Mouse (Mus musculus): Measurements from ENCODE around the gene 4930435E12Rik. TPM values are rescaled to one million over a fixed set of nuclear protein-coding genes. Genes with fewer than 3 reads are reported as not detected.
"Not testable (repeated sequence)": the region's sequence is repeated elsewhere in the genome, so short reads cannot be mapped to it uniquely, and the experiment has no call there.

4930435E12Rik gene
- total and polyA plus RNA-seq, 2 experiments from 2014 or later = not detected

DNA sequence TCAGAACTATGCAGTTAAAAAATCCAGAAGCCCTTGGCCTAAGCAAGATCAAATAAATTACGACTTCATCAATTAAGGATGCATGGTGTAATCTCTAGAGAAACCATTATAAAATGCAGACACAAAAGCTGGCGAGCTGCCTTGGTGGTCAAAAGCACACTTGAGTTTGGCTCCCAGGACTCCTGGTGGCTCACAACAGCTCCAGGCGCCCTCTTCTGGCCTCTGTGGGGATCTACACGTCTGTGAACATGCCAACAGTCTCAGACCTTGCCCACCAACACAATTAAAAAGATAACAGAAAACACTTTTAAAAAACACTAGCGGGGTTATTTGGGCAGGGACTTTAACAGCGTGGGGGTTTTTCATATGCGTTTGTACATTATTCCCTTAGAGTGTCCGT is 16.0 kb downstream of the 4930435E12Rik start:
- H3K4me3 ChIP-seq (ENCODE audit: low read depth, low read length) = no peak overlapping the region
- DNase-seq (ENCODE audit: low spot score) (peak; percentile 76), ATAC-seq (ENCODE audit: insufficient read depth, low read depth) (peak; percentile 44)
- H3K4me1 ChIP-seq (ENCODE audit: control insufficient read depth, insufficient read depth) = peaks cover 14% of the 10 kb centered on the region
- H3K36me3 ChIP-seq (replicated peaks; ENCODE audit: control insufficient read depth, insufficient read depth, low read length) = no peaks in the 10 kb centered on the region
- H3K4me2 ChIP-seq (ENCODE audit: low read depth, low read length) = no peak overlapping the region
- no peaks in the 10 kb centered on the region for H3K9me3 ChIP-seq (replicated peaks; ENCODE audit: control insufficient read depth, low read length)
- H3K9ac ChIP-seq (replicated peaks; ENCODE audit: low read depth, low read length) = no peak overlapping the region
- TF ChIP-seq CTCF (IDR thresholded peaks at IDR 0.05; ENCODE audit: low read depth) (peak; percentile 72), EP300 (IDR thresholded peaks at IDR 0.05; ENCODE audit: low read depth) (no peak)
- 22% methylated on average over 8 of the region's 8 CpGs for whole genome bisulfite sequencing
- H3K27me3 ChIP-seq (ENCODE audit: control insufficient read depth, insufficient read depth, low read length) = no peaks in the 10 kb centered on the region
- H3K27ac ChIP-seq (ENCODE audit: low read depth) = no peak overlapping the region

DNA sequence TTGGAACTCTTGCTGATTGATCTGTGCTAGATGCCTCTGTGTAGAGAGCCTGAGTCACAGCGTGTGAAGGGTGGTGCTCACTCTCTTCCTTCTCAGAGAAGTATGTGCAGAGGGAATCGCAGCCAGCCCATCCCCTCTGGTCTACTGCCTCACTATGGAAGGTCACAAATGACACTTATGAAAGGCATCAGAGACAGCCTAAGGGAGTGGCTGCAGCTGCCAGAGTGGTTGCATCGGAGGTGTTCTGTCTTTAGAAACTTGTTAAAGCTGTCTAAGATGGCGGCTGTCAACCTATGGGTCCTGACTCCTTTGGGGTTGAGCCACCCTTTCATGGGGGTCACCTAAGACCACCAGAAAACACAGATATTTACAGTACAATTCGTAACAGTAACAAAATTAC is 18.4 kb downstream of the 4930435E12Rik start:
- no peak for DNase-seq (ENCODE audit: low spot score)
- Histone ChIP-seq H3K27me3 (ENCODE audit: control insufficient read depth, insufficient read depth, low read length) (no peaks in the 10 kb centered on the region), H3K4me2 (ENCODE audit: low read depth, low read length) (no peak overlapping the region), H3K36me3 (replicated peaks; ENCODE audit: control insufficient read depth, insufficient read depth, low read length) (no peaks in the 10 kb centered on the region), H3K27ac (ENCODE audit: low read depth) (no peak overlapping the region), H3K9me3 (replicated peaks; ENCODE audit: control insufficient read depth, low read length) (no peaks in the 10 kb centered on the region), H3K4me3 (ENCODE audit: low read depth, low read length) (no peak overlapping the region), H3K4me1 (ENCODE audit: control insufficient read depth, insufficient read depth) (no peaks in the 10 kb centered on the region), H3K9ac (replicated peaks; ENCODE audit: low read depth, low read length) (no peak overlapping the region)
- TF ChIP-seq CTCF (IDR thresholded peaks at IDR 0.05; ENCODE audit: low read depth) (no peak), EP300 (IDR thresholded peaks at IDR 0.05; ENCODE audit: low read depth) (no peak)
- WGBS = 44% methylated on average over 5 of the region's 5 CpGs
- 0 out of 2 replicates have a peak, but pooled peaks have one; percentile 8 for ATAC-seq (ENCODE audit: insufficient read depth, low read depth)

DNA sequence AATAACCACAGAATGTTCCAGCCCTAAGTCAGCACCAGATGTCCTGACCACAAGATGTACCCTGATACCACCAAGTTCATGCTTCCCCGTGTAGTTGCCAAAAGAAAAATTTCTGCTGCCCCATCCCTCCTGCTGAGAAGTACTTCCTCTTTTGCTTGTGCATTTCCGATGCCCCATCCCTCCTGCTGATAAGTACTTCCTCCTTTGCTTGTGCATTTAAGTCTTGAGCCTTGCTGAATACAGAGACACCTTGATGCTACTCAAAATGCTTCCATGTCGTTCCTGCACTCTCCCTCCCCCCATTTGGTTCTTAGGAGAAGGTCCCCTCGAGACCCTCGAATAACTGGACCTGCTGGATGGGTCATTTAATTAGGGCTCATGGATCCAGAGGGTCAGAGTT is 20.8 kb downstream of the 4930435E12Rik start:
- not testable (repeated sequence) for H3K4me1 ChIP-seq (ENCODE audit: control insufficient read depth, insufficient read depth); H3K9ac ChIP-seq (replicated peaks; ENCODE audit: low read depth, low read length); H3K36me3 ChIP-seq (replicated peaks; ENCODE audit: control insufficient read depth, insufficient read depth, low read length); H3K27me3 ChIP-seq (ENCODE audit: control insufficient read depth, insufficient read depth, low read length); DNase-seq (ENCODE audit: low spot score); H3K4me3 ChIP-seq (ENCODE audit: low read depth, low read length); ATAC-seq (ENCODE audit: insufficient read depth, low read depth); H3K4me2 ChIP-seq (ENCODE audit: low read depth, low read length); H3K9me3 ChIP-seq (replicated peaks; ENCODE audit: control insufficient read depth, low read length); H3K27ac ChIP-seq (ENCODE audit: low read depth)
- 82% methylated on average over 5 of the region's 5 CpGs for WGBS

DNA sequence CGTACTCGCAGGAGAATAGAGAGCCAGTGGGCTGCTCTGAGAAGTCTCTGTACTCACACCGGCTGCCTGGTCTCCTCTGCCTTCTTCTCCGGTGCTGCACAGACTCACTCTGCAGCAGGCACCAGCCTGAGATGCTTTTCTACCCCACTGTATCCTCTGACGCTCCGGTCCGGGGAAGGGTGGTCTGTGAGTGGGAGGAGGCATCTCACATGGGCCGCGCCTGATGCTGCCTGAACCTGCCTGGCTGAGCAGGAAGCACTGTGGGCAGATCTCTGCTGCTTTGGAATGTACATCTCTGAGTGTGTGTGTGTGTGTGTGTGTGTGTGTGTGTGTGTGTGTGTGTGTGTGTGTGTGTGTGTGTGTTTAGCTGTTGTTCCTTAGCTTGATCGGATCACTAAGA is 28.5 kb downstream of the 4930435E12Rik start, which contains the start of gene Upk1b:
TSS of gene Upk1b (minus strand) at position 238 of the 400 bp plus-strand sequence.
- H3K27me3 ChIP-seq (ENCODE audit: control insufficient read depth, insufficient read depth, low read length) = no peaks in the 10 kb centered on the region
- no peak within 1 kb of the TSS for H3K27ac ChIP-seq (ENCODE audit: low read depth)
- WGBS = 23% methylated on average over 10 of the region's 10 CpGs
- H3K4me3 ChIP-seq (ENCODE audit: low read depth, low read length) = no peak within 1 kb of the TSS
- no peak within 1 kb of the TSS for H3K9ac ChIP-seq (replicated peaks; ENCODE audit: low read depth, low read length)
- ATAC-seq (ENCODE audit: insufficient read depth, low read depth) (no peak), DNase-seq (ENCODE audit: low spot score) (no peak)
- no peaks in the 10 kb centered on the region for H3K36me3 ChIP-seq (replicated peaks; ENCODE audit: control insufficient read depth, insufficient read depth, low read length)
- H3K9me3 ChIP-seq (replicated peaks; ENCODE audit: control insufficient read depth, low read length) = no peaks in the 10 kb centered on the region
- TF ChIP-seq CTCF (IDR thresholded peaks at IDR 0.05; ENCODE audit: low read depth) (no peak), EP300 (IDR thresholded peaks at IDR 0.05; ENCODE audit: low read depth) (no peak)
- H3K4me1 ChIP-seq (ENCODE audit: control insufficient read depth, insufficient read depth) = no peaks in the 10 kb centered on the region
- no peak within 1 kb of the TSS for H3K4me2 ChIP-seq (ENCODE audit: low read depth, low read length)

DNA sequence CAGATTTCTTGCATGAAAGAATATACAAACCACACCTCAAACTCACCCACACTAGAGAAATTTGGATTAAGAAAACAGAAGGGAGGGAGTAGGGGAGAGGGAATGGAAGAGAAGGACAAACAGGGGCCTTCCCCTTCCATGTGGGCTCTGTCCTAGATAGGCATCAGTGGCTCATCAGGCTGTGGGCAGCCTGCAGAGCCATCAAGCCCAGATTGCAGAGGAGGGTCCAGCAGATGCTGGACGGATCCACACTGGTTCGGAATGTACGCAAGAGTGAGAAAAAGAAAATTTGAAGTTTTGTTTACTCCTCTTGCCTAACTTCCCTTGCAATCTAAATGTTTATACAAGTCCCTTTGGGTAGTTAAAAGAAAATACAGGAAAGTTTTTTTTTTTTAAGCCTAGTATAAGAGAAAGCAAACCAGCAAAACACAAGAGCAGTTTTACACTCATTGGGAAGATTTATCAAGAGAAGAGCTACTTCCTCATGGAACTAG is 29.5 kb downstream of the 4930435E12Rik start:
- H3K4me1 ChIP-seq (ENCODE audit: control insufficient read depth, insufficient read depth) = no peaks in the 10 kb centered on the region
- TF ChIP-seq CTCF (IDR thresholded peaks at IDR 0.05; ENCODE audit: low read depth) (no peak), EP300 (IDR thresholded peaks at IDR 0.05; ENCODE audit: low read depth) (no peak)
- no peak overlapping the region for H3K4me3 ChIP-seq (ENCODE audit: low read depth, low read length)
- ATAC-seq (ENCODE audit: insufficient read depth, low read depth) = no peak
- 79% methylated on average over 3 of the region's 3 CpGs for WGBS
- H3K9me3 ChIP-seq (replicated peaks; ENCODE audit: control insufficient read depth, low read length) = no peaks in the 10 kb centered on the region
- no peak overlapping the region for H3K27ac ChIP-seq (ENCODE audit: low read depth)
- no peak for DNase-seq (ENCODE audit: low spot score)
- no peak overlapping the region for H3K4me2 ChIP-seq (ENCODE audit: low read depth, low read length)
- H3K9ac ChIP-seq (replicated peaks; ENCODE audit: low read depth, low read length) = no peak overlapping the region
- H3K36me3 ChIP-seq (replicated peaks; ENCODE audit: control insufficient read depth, insufficient read depth, low read length) = no peaks in the 10 kb centered on the region
- H3K27me3 ChIP-seq (ENCODE audit: control insufficient read depth, insufficient read depth, low read length) = no peaks in the 10 kb centered on the region

DNA sequence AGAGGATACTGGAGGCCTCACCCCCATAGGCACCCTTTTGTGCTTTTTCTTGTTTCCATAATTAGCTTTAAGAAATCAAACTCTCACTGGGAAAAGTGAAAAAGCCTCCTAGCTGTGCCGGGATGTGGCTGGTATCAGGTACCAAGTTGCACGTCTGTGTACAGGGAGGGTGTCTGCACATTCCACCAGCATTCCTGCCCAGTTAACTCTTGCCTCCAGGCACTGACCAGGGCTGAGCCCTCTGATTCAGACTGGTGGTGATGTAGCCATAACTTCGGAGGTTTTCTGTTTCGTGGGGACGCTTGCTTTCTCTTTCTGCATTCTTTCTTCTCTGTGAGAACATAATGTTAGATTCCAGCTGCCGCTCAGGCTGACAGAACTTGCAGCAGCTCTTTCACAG is 35.4 kb downstream of the 4930435E12Rik start:
- WGBS = 38% methylated on average over 6 of the region's 6 CpGs
- DNase-seq (ENCODE audit: low spot score) (no peak), ATAC-seq (ENCODE audit: insufficient read depth, low read depth) (peak; percentile 79)
- Histone ChIP-seq H3K4me2 (ENCODE audit: low read depth, low read length) (peak overlapping the region; percentile 41), H3K9ac (replicated peaks; ENCODE audit: low read depth, low read length) (no peak overlapping the region), H3K27ac (ENCODE audit: low read depth) (no peak overlapping the region), H3K4me3 (ENCODE audit: low read depth, low read length) (peak overlapping the region; percentile 12; the same call in 1 of the 2 replicates), H3K9me3 (replicated peaks; ENCODE audit: control insufficient read depth, low read length) (no peaks in the 10 kb centered on the region), H3K27me3 (ENCODE audit: control insufficient read depth, insufficient read depth, low read length) (no peaks in the 10 kb centered on the region), H3K4me1 (ENCODE audit: control insufficient read depth, insufficient read depth) (0 out of 2 replicates have a peak, but pooled peaks cover 3% of the 10 kb centered on the region), H3K36me3 (replicated peaks; ENCODE audit: control insufficient read depth, insufficient read depth, low read length) (no peaks in the 10 kb centered on the region)
- no peak for TF ChIP-seq CTCF (IDR thresholded peaks at IDR 0.05; ENCODE audit: low read depth)
- no peak for TF ChIP-seq EP300 (IDR thresholded peaks at IDR 0.05; ENCODE audit: low read depth)
